Mouse (Mus musculus) embryonic stem cell, embryonic (primary cell): ENCODE results near the gene Vcl.

Experiments used
- CTCF ChIA-PET, 4 experiments: fragments of 300-600 bp in 2 of 4; fragments of 350-600 bp in 2 of 4; sonication (Branson Sonifier 250); formaldehyde crosslinking; loops; one replicate each; lab custom pipeline; 2022; ENCODE audit warnings: inconsistent platforms in 2 of 4; lab: Charles Lee
- POLR2A ChIA-PET, 4 experiments: fragments of 300-600 bp in 2 of 4; fragments of 350-600 bp in 2 of 4; sonication (Branson Sonifier 250); formaldehyde crosslinking; loops; one replicate each; lab custom pipeline; 2022; ENCODE audit warnings: antibody characterized with exemption in 4 of 4, inconsistent platforms in 1 of 4; lab: Charles Lee

Gene Vcl

GRCm38 (mm10) chr14:21053586-21053985 lies 124.4 kb downstream of the Vcl start:
- ChIA-PET CTCF (no interaction called here), POLR2A (interaction anchor here (0.6 to 6.9 kb wide), 21 partner anchors 10 to 953 kb away, joined by 3 to 138 read pairs (median 12); partner anchors contain the start of gene Vcl (in 2 of the 4))

GRCm38 (mm10) chr14:21058972-21059371 lies 129.8 kb downstream of the Vcl start:
- ChIA-PET CTCF (interaction anchor here in 2 of 4 experiments (0.9 kb wide), 2 partner anchors 10 kb away, joined by 3 to 4 read pairs; no protein-coding TSS in a partner anchor), POLR2A (interaction anchor here (0.7 to 3.1 kb wide), 5 partner anchors 10 to 131 kb away, joined by 3 to 15 read pairs (median 5); no protein-coding TSS in a partner anchor)

GRCm38 (mm10) chr14:21062766-21063513 lies 133.7 kb downstream of the Vcl start:
- POLR2A ChIA-PET: interaction anchor here in 2 of 4 experiments (0.6 to 10.0 kb wide), 6 partner anchors 9 to 614 kb away, joined by 3 to 90 read pairs (median 4); partner anchors contain the start of genes Adk (in 2 of the 2) and Ap3m1 (in 2 of the 2)

GRCm38 (mm10) chr14:21064321-21064720 lies 135.1 kb downstream of the Vcl start:
- POLR2A ChIA-PET: interaction anchor here in 2 of 4 experiments (4.2 to 10.0 kb wide), 3 partner anchors 11 to 12 kb away, joined by 28 to 90 read pairs (median 69); partner anchors contain the start of genes Adk (in 2 of the 2) and Ap3m1 (in 2 of the 2)
- CTCF ChIA-PET: no interaction called here

More at GRCm38 (mm10) chr14:21062766-21063513, 133.7 kb downstream of the Vcl start:
- CTCF ChIA-PET: interaction anchor here in 1 of 4 experiments (0.6 to 0.7 kb wide), 2 partner anchors 355 to 685 kb away, joined by 3 to 4 read pairs; no protein-coding TSS in a partner anchor

GRCm38 (mm10) chr14:21065490-21066162 lies 136.4 kb downstream of the Vcl start:
- ChIA-PET CTCF (no interaction called here), POLR2A (interaction anchor here (0.7 to 10.0 kb wide), 7 partner anchors 10 to 137 kb away, joined by 3 to 90 read pairs (median 12); partner anchors contain the start of genes Adk (in 2 of the 4), Ap3m1 (in 2 of the 4) and Vcl (in 1 of the 4))

GRCm38 (mm10) chr14:21069594-21069993 lies 140.4 kb downstream of the Vcl start:
- POLR2A ChIA-PET: interaction anchor here in 3 of 4 experiments (0.6 to 10.0 kb wide), 11 partner anchors 10 to 141 kb away, joined by 3 to 90 read pairs (median 5); partner anchors contain the start of genes Adk (in 3 of the 3) and Ap3m1 (in 3 of the 3)
- CTCF ChIA-PET: interaction anchor here in 3 of 4 experiments (0.5 to 1.6 kb wide), 16 partner anchors 8 to 672 kb away, joined by 3 to 8 read pairs (median 4); partner anchors contain the start of genes Adk (in 3 of the 3) and Ap3m1 (in 3 of the 3)

- ChIA-PET POLR2A (interaction anchor here in 3 of 4 experiments (0.8 to 5.7 kb wide), 8 partner anchors 14 to 491 kb away, joined by 3 to 109 read pairs (median 16); partner anchors contain the start of genes Adk (in 3 of the 3), Ap3m1 (in 3 of the 3) and Vcl (in 1 of the 3)), CTCF (interaction anchor here in 1 of 4 experiments (2.7 kb wide), 1 partner anchor 22 kb away, joined by 13 read pairs; the partner anchor contains the start of genes Adk and Ap3m1)
Observed at GRCm38 (mm10) chr14:21073981-21074380, 144.8 kb downstream of the Vcl start.

GRCm38 (mm10) chr14:21074398-21075320 lies 145.5 kb downstream of the Vcl start:
- ChIA-PET POLR2A (interaction anchor here (0.5 to 5.7 kb wide), 33 partner anchors 8 to 773 kb away, joined by 3 to 109 read pairs (median 5); partner anchors contain the start of genes Adk (in 4 of the 4), Ap3m1 (in 4 of the 4), Vcl (in 2 of the 4) and Dusp13 (in 1 of the 4)), CTCF (interaction anchor here in 1 of 4 experiments (0.8 to 2.7 kb wide), 2 partner anchors 22 to 82 kb away, joined by 3 to 13 read pairs; partner anchors contain the start of genes Adk and Ap3m1)

- ChIA-PET POLR2A (interaction anchor here (0.7 to 5.7 kb wide), 49 partner anchors 8 to 772 kb away, joined by 3 to 109 read pairs (median 4); partner anchors contain the start of genes Adk (in 4 of the 4), Ap3m1 (in 4 of the 4), Vcl (in 3 of the 4) and Sec24c (in 2 of the 4)), CTCF (interaction anchor here (0.6 to 2.7 kb wide), 11 partner anchors 23 to 772 kb away, joined by 3 to 13 read pairs (median 3); partner anchors contain the start of genes Adk (in 3 of the 4) and Ap3m1 (in 3 of the 4))
Observed at GRCm38 (mm10) chr14:21075751-21076500, 146.7 kb downstream of the Vcl start.

- ChIA-PET CTCF (interaction anchor here (0.6 to 2.7 kb wide), 9 partner anchors 24 to 771 kb away, joined by 3 to 13 read pairs (median 3); partner anchors contain the start of genes Adk (in 2 of the 4) and Ap3m1 (in 2 of the 4)), POLR2A (interaction anchor here (0.6 to 5.7 kb wide), 41 partner anchors 8 to 870 kb away, joined by 3 to 109 read pairs (median 4); partner anchors contain the start of genes Adk (in 4 of the 4), Ap3m1 (in 4 of the 4), Vcl (in 2 of the 4) and Dusp13 (in 1 of the 4))
Observed at GRCm38 (mm10) chr14:21076501-21077194, 147.4 kb downstream of the Vcl start.

GRCm38 (mm10) chr14:21077939-21078338 lies 148.7 kb downstream of the Vcl start:
- POLR2A ChIA-PET: interaction anchor here in 3 of 4 experiments (0.9 to 5.7 kb wide), 5 partner anchors 8 to 26 kb away, joined by 3 to 73 read pairs (median 6); partner anchors contain the start of genes Adk (in 2 of the 3) and Ap3m1 (in 2 of the 3)
- CTCF ChIA-PET: no interaction called here

GRCm38 (mm10) chr14:21078511-21078910 lies 149.3 kb downstream of the Vcl start:
- ChIA-PET CTCF (no interaction called here), POLR2A (interaction anchor here in 3 of 4 experiments (0.5 to 2.8 kb wide), 3 partner anchors 10 to 630 kb away, joined by 3 to 8 read pairs (median 6); partner anchors contain the start of genes Adk (in 1 of the 3) and Ap3m1 (in 1 of the 3))

GRCm38 (mm10) chr14:21082823-21083222 lies 153.6 kb downstream of the Vcl start:
- POLR2A ChIA-PET: no interaction called here
- CTCF ChIA-PET: no interaction called here
